Mouse (Mus musculus) lung, adult 2 months (tissue): ENCODE measurements around the gene Pgd.

Source experiments
- CTCF ChIP-seq: fragments of 200-500 bp; IDR thresholded peaks from 2 replicates; pipeline ENCODE4 v1.5.1; 2011; ENCODE audit warnings: mild to moderate bottlenecking, low read length, control low read depth; ENCODE audit not compliant: insufficient read depth
- POLR2A ChIP-seq: fragments of 200-500 bp; IDR thresholded peaks from 2 replicates; pipeline ENCODE4 v1.6.1; 2011; ENCODE audit warnings: low read depth, mild to moderate bottlenecking, control low read depth, low read length, borderline replicate concordance; ENCODE audit errors: extremely low read depth

DNA sequence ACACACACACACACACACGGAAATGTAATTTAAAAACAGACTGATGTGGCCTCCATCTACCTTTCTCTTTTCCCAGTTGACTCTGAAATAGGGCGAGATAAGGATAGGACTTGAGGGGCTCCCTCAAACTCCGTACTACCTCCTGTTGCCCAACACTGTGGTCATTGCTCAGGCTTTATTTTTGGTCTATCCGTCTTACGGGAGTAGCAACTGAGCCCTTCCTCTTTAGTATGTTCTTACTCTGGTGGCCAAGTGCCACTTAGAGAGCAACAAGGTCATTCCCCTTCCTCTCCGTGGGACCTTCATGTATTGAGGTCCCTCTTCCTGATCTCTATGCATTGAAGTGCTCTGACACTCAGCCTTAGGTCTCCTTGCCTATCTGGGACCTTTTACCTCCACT is 7.1 kb upstream of the Pgd start:
- TF ChIP-seq CTCF (no peak), POLR2A (no peak)
